Mouse (Mus musculus): ENCODE results near the gene Hist1h2an. TPM values are rescaled to one million over a fixed set of nuclear protein-coding genes. Genes with fewer than 3 reads are reported as not detected.
"Not testable (repeated sequence)": the region's sequence is repeated elsewhere in the genome, so short reads cannot be mapped to it uniquely, and the experiment has no call there.

Hist1h2an gene
- polyA plus RNA-seq, 1 experiment from 2014 or later = 5.1 TPM

- Histone ChIP-seq H3K27me3 (ENCODE audit: control insufficient read depth, insufficient read depth, low read depth, low read length) (no peaks in the 10 kb centered on the region), H3K36me3 (ENCODE audit: control insufficient read depth, insufficient read depth, low read length) (no peaks in the 10 kb centered on the region), H3K9ac (ENCODE audit: low read length) (peak overlapping the region; percentile 61), H3K4me2 (ENCODE audit: low read depth, low read length) (peak overlapping the region; percentile 66), H3K4me1 (replicated peaks; ENCODE audit: control insufficient read depth, insufficient read depth, low read length) (peaks cover 32% of the 10 kb centered on the region), H3K9me3 (ENCODE audit: control insufficient read depth, low read length) (no peaks in the 10 kb centered on the region), H3K4me3 (ENCODE audit: low read length) (peak overlapping the region; percentile 41; the same call in 1 of the 2 replicates), H3K27ac (ENCODE audit: low read length) (peak overlapping the region; percentile 94)
- 29% methylated on average over 6 of the region's 6 CpGs for WGBS
- no peak for ATAC-seq (ENCODE audit: low read depth)
These were observed 2.7 kb downstream of the Hist1h2an start for GRCm38 (mm10) chr13:21784311-21784710.

GRCm38 (mm10) chr13:21783734-21784161 is 3.3 kb downstream of the Hist1h2an start:
- Histone ChIP-seq H3K4me1 (replicated peaks; ENCODE audit: control insufficient read depth, insufficient read depth, low read length) (peaks cover 32% of the 10 kb centered on the region), H3K27me3 (ENCODE audit: control insufficient read depth, insufficient read depth, low read depth, low read length) (no peaks in the 10 kb centered on the region), H3K9ac (ENCODE audit: low read length) (peak overlapping the region; percentile 61), H3K27ac (ENCODE audit: low read length) (peak overlapping the region; percentile 94), H3K4me2 (ENCODE audit: low read depth, low read length) (peak overlapping the region; percentile 66), H3K9me3 (ENCODE audit: control insufficient read depth, low read length) (no peaks in the 10 kb centered on the region), H3K4me3 (ENCODE audit: low read length) (peak overlapping the region; percentile 41), H3K36me3 (ENCODE audit: control insufficient read depth, insufficient read depth, low read length) (no peaks in the 10 kb centered on the region)
- WGBS = 1% methylated on average over 9 of the region's 9 CpGs
- ATAC-seq (ENCODE audit: low read depth) = no peak

GRCm38 (mm10) chr13:21783255-21783617 is 3.8 kb downstream of the Hist1h2an start, which contains the start of gene Hist1h3i:
TSS of gene Hist1h3i (minus strand) at chr13:21783370.
- peak; percentile 69 for ATAC-seq (ENCODE audit: low read depth)
- H3K4me3 ChIP-seq (ENCODE audit: low read length) = peak within 1 kb of the TSS; percentile 41
- H3K36me3 ChIP-seq (ENCODE audit: control insufficient read depth, insufficient read depth, low read length) = no peaks in the 10 kb centered on the region
- under 1% methylated on average over 11 of the region's 20 CpGs for WGBS
- H3K9ac ChIP-seq (ENCODE audit: low read length) = peak within 1 kb of the TSS; percentile 61
- H3K9me3 ChIP-seq (ENCODE audit: control insufficient read depth, low read length) = no peaks in the 10 kb centered on the region
- no peaks in the 10 kb centered on the region for H3K27me3 ChIP-seq (ENCODE audit: control insufficient read depth, insufficient read depth, low read depth, low read length)
- peak within 1 kb of the TSS; percentile 94 for H3K27ac ChIP-seq (ENCODE audit: low read length)
- H3K4me1 ChIP-seq (replicated peaks; ENCODE audit: control insufficient read depth, insufficient read depth, low read length) = peaks cover 32% of the 10 kb centered on the region
- peak within 1 kb of the TSS; percentile 69 for H3K4me2 ChIP-seq (ENCODE audit: low read depth, low read length)

GRCm38 (mm10) chr13:21782361-21783254 is 4.4 kb downstream of the Hist1h2an start:
- not testable (repeated sequence) for H3K27me3 ChIP-seq (ENCODE audit: control insufficient read depth, insufficient read depth, low read depth, low read length); ATAC-seq (ENCODE audit: low read depth); H3K9me3 ChIP-seq (ENCODE audit: control insufficient read depth, low read length); H3K36me3 ChIP-seq (ENCODE audit: control insufficient read depth, insufficient read depth, low read length)
- Histone ChIP-seq H3K4me1 (replicated peaks; ENCODE audit: control insufficient read depth, insufficient read depth, low read length) (peaks cover 31% of the 10 kb centered on the region), H3K27ac (ENCODE audit: low read length) (peak overlapping the region; percentile 94), H3K4me3 (ENCODE audit: low read length) (peak overlapping the region; percentile 41), H3K9ac (ENCODE audit: low read length) (peak overlapping the region; percentile 60), H3K4me2 (ENCODE audit: low read depth, low read length) (peak overlapping the region; percentile 69)
- WGBS = 1% methylated on average over 16 of the region's 35 CpGs

GRCm38 (mm10) chr13:21781639-21782038 is 5.4 kb downstream of the Hist1h2an start:
- H3K36me3 ChIP-seq (ENCODE audit: control insufficient read depth, insufficient read depth, low read length) = no peaks in the 10 kb centered on the region
- ATAC-seq (ENCODE audit: low read depth) = no peak
- H3K4me3 ChIP-seq (ENCODE audit: low read length) = no peak overlapping the region
- no peak overlapping the region for H3K27ac ChIP-seq (ENCODE audit: low read length)
- no peak overlapping the region for H3K9ac ChIP-seq (ENCODE audit: low read length)
- H3K27me3 ChIP-seq (ENCODE audit: control insufficient read depth, insufficient read depth, low read depth, low read length) = no peaks in the 10 kb centered on the region
- H3K4me1 ChIP-seq (replicated peaks; ENCODE audit: control insufficient read depth, insufficient read depth, low read length) = peaks cover 31% of the 10 kb centered on the region
- H3K9me3 ChIP-seq (ENCODE audit: control insufficient read depth, low read length) = no peaks in the 10 kb centered on the region
- H3K4me2 ChIP-seq (ENCODE audit: low read depth, low read length) = no peak overlapping the region
- WGBS = 81% methylated on average over 1 of the region's 1 CpGs

GRCm38 (mm10) chr13:21781021-21781555 is 5.9 kb downstream of the Hist1h2an start:
- peak overlapping the region; percentile 89 for H3K9ac ChIP-seq (ENCODE audit: low read length)
- H3K27ac ChIP-seq (ENCODE audit: low read length) = peak overlapping the region; percentile 98
- no peak for ATAC-seq (ENCODE audit: low read depth)
- H3K27me3 ChIP-seq (ENCODE audit: control insufficient read depth, insufficient read depth, low read depth, low read length) = no peaks in the 10 kb centered on the region
- 40% methylated on average over 6 of the region's 6 CpGs for WGBS
- H3K4me3 ChIP-seq (ENCODE audit: low read length) = peak overlapping the region; percentile 72
- H3K4me1 ChIP-seq (replicated peaks; ENCODE audit: control insufficient read depth, insufficient read depth, low read length) = peaks cover 30% of the 10 kb centered on the region
- no peaks in the 10 kb centered on the region for H3K9me3 ChIP-seq (ENCODE audit: control insufficient read depth, low read length)
- H3K4me2 ChIP-seq (ENCODE audit: low read depth, low read length) = peak overlapping the region; percentile 77
- no peaks in the 10 kb centered on the region for H3K36me3 ChIP-seq (ENCODE audit: control insufficient read depth, insufficient read depth, low read length)

- Histone ChIP-seq H3K36me3 (ENCODE audit: control insufficient read depth, insufficient read depth, low read length) (no peaks in the 10 kb centered on the region), H3K4me2 (ENCODE audit: low read depth, low read length) (peak within 1 kb of the TSS; percentile 77), H3K27ac (ENCODE audit: low read length) (peak within 1 kb of the TSS; percentile 98), H3K9ac (ENCODE audit: low read length) (peak within 1 kb of the TSS; percentile 89), H3K4me1 (replicated peaks; ENCODE audit: control insufficient read depth, insufficient read depth, low read length) (peaks cover 24% of the 10 kb centered on the region; the same call in 1 of the 2 replicates), H3K9me3 (ENCODE audit: control insufficient read depth, low read length) (no peaks in the 10 kb centered on the region), H3K4me3 (ENCODE audit: low read length) (peak within 1 kb of the TSS; percentile 72), H3K27me3 (ENCODE audit: control insufficient read depth, insufficient read depth, low read depth, low read length) (no peaks in the 10 kb centered on the region)
- ATAC-seq (ENCODE audit: low read depth) = peak; percentile 51
- under 1% methylated on average over 44 of the region's 44 CpGs for WGBS
These were observed 7.0 kb downstream of the Hist1h2an start, which contains the start of gene Hist1h1b for GRCm38 (mm10) chr13:21779767-21780731. TSS of gene Hist1h1b (minus strand) at chr13:21780625.

- peak overlapping the region; percentile 89 for H3K9ac ChIP-seq (ENCODE audit: low read length)
- H3K9me3 ChIP-seq (ENCODE audit: control insufficient read depth, low read length) = no peaks in the 10 kb centered on the region
- no peaks in the 10 kb centered on the region for H3K36me3 ChIP-seq (ENCODE audit: control insufficient read depth, insufficient read depth, low read length)
- H3K4me2 ChIP-seq (ENCODE audit: low read depth, low read length) = peak overlapping the region; percentile 77
- H3K4me3 ChIP-seq (ENCODE audit: low read length) = peak overlapping the region; percentile 72
- peak; percentile 85 for ATAC-seq (ENCODE audit: low read depth)
- peaks cover 19% of the 10 kb centered on the region; the same call in 1 of the 2 replicates for H3K4me1 ChIP-seq (replicated peaks; ENCODE audit: control insufficient read depth, insufficient read depth, low read length)
- H3K27me3 ChIP-seq (ENCODE audit: control insufficient read depth, insufficient read depth, low read depth, low read length) = no peaks in the 10 kb centered on the region
- peak overlapping the region; percentile 98 for H3K27ac ChIP-seq (ENCODE audit: low read length)
- 3% methylated on average over 33 of the region's 33 CpGs for WGBS
These were observed 7.9 kb downstream of the Hist1h2an start for GRCm38 (mm10) chr13:21778814-21779766.

Data from lung, embryonic 16.5 days (tissue).